Comparison of ENCODE assay signal across 8 mouse cellular contexts in the genomic region with DNA sequence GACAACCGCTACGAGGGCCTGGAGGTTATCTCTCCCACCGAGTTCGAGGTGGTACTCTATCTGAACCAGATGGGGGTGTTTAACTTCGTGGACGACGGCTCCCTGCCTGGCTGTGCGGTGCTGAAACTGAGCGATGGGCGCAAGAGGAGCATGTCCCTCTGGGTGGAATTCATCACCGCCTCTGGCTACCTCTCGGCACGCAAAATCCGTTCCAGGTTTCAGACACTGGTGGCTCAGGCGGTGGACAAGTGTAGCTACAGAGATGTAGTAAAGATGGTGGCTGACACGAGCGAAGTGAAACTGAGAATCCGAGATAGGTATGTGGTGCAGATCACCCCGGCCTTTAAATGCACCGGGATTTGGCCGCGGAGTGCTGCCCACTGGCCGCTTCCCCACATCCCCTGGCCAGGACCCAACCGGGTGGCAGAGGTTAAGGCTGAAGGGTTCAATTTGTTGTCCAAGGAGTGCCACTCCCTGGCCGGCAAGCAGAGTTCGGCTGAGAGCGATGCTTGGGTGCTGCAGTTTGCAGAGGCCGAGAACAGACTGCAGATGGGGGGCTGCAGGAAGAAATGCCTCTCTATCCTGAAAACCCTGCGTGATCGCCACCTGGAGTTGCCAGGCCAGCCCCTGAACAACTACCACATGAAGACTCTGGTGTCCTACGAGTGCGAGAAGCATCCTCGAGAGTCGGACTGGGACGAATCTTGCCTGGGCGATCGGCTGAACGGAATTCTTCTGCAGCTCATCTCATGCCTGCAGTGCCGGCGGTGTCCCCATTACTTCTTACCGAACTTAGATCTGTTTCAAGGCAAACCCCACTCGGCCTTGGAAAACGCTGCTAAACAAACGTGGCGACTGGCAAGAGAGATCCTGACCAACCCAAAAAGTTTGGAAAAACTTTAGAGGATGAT. TPM values are rescaled to one million over a fixed set of nuclear protein-coding genes. Genes with fewer than 3 reads are reported as not detected.
DNase-seq lines count a peak whose midpoint lies in the region; ATAC-seq lines count a peak whose summit lies in the region.

No protein-coding gene starts in this region.

- under 1% methylated on average over 45 of the region's 45 CpGs for WGBS in forebrain, embryonic 10.5 days
- WGBS in hindbrain, embryonic 10.5 days: under 1% methylated on average over 45 of the region's 45 CpGs
- 2% methylated on average over 45 of the region's 45 CpGs for WGBS in liver, embryonic 11.5 days
- 10% methylated on average over 45 of the region's 45 CpGs for WGBS in neural tube, embryonic 14.5 days

- peak overlapping the region; percentile 67 for H3K4me2 ChIP-seq in liver, embryonic 11.5 days
- H3K4me2 ChIP-seq in neural tube, embryonic 14.5 days (ENCODE audit: low read depth, low read length): peak overlapping the region; percentile 58

- peak; percentile 86 for DNase-seq in heart, adult 11 months
- no peak for DNase-seq in heart, adult 8-10 months (ENCODE audit: low spot score)
- peak; percentile 27 for DNase-seq in adrenal gland, postnatal 14 days
- DNase-seq in forebrain, embryonic 10.5 days (ENCODE audit: extremely low spot score, low spot score): peak; percentile 59
- peak; percentile 68 for DNase-seq in hindbrain, embryonic 10.5 days (ENCODE audit: low spot score)
- peak; percentile 58 for DNase-seq in liver, embryonic 11.5 days (ENCODE audit: low spot score)
- DNase-seq in layer of hippocampus, adult 9-10 months (ENCODE audit: low spot score): no peak

- H3K27me3 ChIP-seq in forebrain, embryonic 10.5 days (ENCODE audit: poor library complexity, severe bottlenecking): peaks cover 91% of the 10 kb centered on the region
- H3K27me3 ChIP-seq in hindbrain, embryonic 10.5 days (ENCODE audit: insufficient read depth, poor library complexity, severe bottlenecking): peaks cover 89% of the 10 kb centered on the region
- peaks cover 73% of the 10 kb centered on the region for H3K27me3 ChIP-seq in liver, embryonic 11.5 days (replicated peaks; ENCODE audit: control insufficient read depth, insufficient read depth, low read length)
- H3K27me3 ChIP-seq in neural tube, embryonic 14.5 days (ENCODE audit: control insufficient read depth, insufficient read depth, low read length): 0 out of 2 replicates have a peak, but pooled peaks cover 2% of the 10 kb centered on the region

- peak overlapping the region; percentile 71 for H3K27ac ChIP-seq in forebrain, embryonic 10.5 days
- H3K27ac ChIP-seq in hindbrain, embryonic 10.5 days: peak overlapping the region; percentile 88
- H3K27ac ChIP-seq in liver, embryonic 11.5 days (ENCODE audit: low read depth, low read length): no peak overlapping the region
- H3K27ac ChIP-seq in neural tube, embryonic 14.5 days (ENCODE audit: low read depth, low read length): peak overlapping the region; percentile 93

- H3K9me3 ChIP-seq in forebrain, embryonic 10.5 days: no peaks in the 10 kb centered on the region
- H3K9me3 ChIP-seq in hindbrain, embryonic 10.5 days: no peaks in the 10 kb centered on the region
- no peaks in the 10 kb centered on the region for H3K9me3 ChIP-seq in liver, embryonic 11.5 days (ENCODE audit: control insufficient read depth, low read length)
- H3K9me3 ChIP-seq in neural tube, embryonic 14.5 days (ENCODE audit: control insufficient read depth, low read length): no peaks in the 10 kb centered on the region

- H3K4me1 ChIP-seq in forebrain, embryonic 10.5 days: peaks cover 73% of the 10 kb centered on the region
- H3K4me1 ChIP-seq in hindbrain, embryonic 10.5 days (replicated peaks): peaks cover 62% of the 10 kb centered on the region
- H3K4me1 ChIP-seq in liver, embryonic 11.5 days (replicated peaks; ENCODE audit: control insufficient read depth, insufficient read depth, low read length): peaks cover 8% of the 10 kb centered on the region
- peaks cover 16% of the 10 kb centered on the region for H3K4me1 ChIP-seq in neural tube, embryonic 14.5 days (ENCODE audit: control insufficient read depth, insufficient read depth, low read length)

- H3K4me3 ChIP-seq in forebrain, embryonic 10.5 days: peak overlapping the region; percentile 50
- peak overlapping the region; percentile 59 for H3K4me3 ChIP-seq in hindbrain, embryonic 10.5 days
- peak overlapping the region; percentile 43 for H3K4me3 ChIP-seq in liver, embryonic 11.5 days (ENCODE audit: low read depth, low read length)
- H3K4me3 ChIP-seq in neural tube, embryonic 14.5 days (ENCODE audit: low read depth, low read length): peak overlapping the region; percentile 51

- H3K9ac ChIP-seq in liver, embryonic 11.5 days (ENCODE audit: low read depth, low read length): peak overlapping the region; percentile 16; the same call in 1 of the 2 replicates
- peak overlapping the region; percentile 82 for H3K9ac ChIP-seq in neural tube, embryonic 14.5 days (replicated peaks; ENCODE audit: low read depth, low read length)

- ATAC-seq in liver, embryonic 11.5 days (replicated peaks; ENCODE audit: low FRiP score): no peak
- ATAC-seq in neural tube, embryonic 14.5 days (ENCODE audit: low read depth): no peak

- H3K36me3 ChIP-seq in forebrain, embryonic 10.5 days (replicated peaks): no peaks in the 10 kb centered on the region
- no peaks in the 10 kb centered on the region for H3K36me3 ChIP-seq in hindbrain, embryonic 10.5 days
- H3K36me3 ChIP-seq in liver, embryonic 11.5 days (ENCODE audit: control insufficient read depth, insufficient read depth, low read length): no peaks in the 10 kb centered on the region
- no peaks in the 10 kb centered on the region for H3K36me3 ChIP-seq in neural tube, embryonic 14.5 days (ENCODE audit: control insufficient read depth, insufficient read depth, low read length)

RNA-seq across cellular contexts. Expression of gene Mab21l1, which starts 1.1 kb away (rescaled TPM):
- under 1 TPM in 1 of 4 experiments, not detected in 3; 0.12 TPM for total RNA-seq in heart, adult 8-10 months (2022)
- 1.4 and 2.6 TPM in 2 replicates for total RNA-seq in adrenal gland, postnatal 14 days (2021)
- polyA plus RNA-seq in forebrain, embryonic 10.5 days (2016; fragmentation: Nextera tagmentation; extraction: Ambion mirVana): 6.9 and 7.2 TPM in 2 replicates
- polyA plus RNA-seq in hindbrain, embryonic 10.5 days (2016; fragmentation: Nextera tagmentation; extraction: Ambion mirVana): 26.8 and 57.6 TPM in 2 replicates
- 1.7 and 1.8 TPM in 2 replicates for polyA plus RNA-seq in liver, embryonic 11.5 days (2014; fragmentation: Nextera tagmentation; extraction: Ambion mirVana)
- polyA plus RNA-seq in neural tube, embryonic 14.5 days (2014; fragmentation: Nextera tagmentation; extraction: Ambion mirVana): 99.9 and 112 TPM in 2 replicates

Comparison
In these comparisons a context has a peak if more than half of its experiments do, and no peak if none do; other contexts are left out.
1. DNase-seq: peak in heart, adult 11 months (single experiment), adrenal gland, postnatal 14 days (single experiment), forebrain, embryonic 10.5 days (single experiment), hindbrain, embryonic 10.5 days (single experiment) and liver, embryonic 11.5 days (single experiment); none in heart, adult 8-10 months (single experiment) and layer of hippocampus, adult 9-10 months (single experiment).
2. Peak in every context shown above with its lines, with median percentiles within 50 percentile points of each other: H3K4me3 ChIP-seq.